Mouse (Mus musculus) ES-E14 (cell line): ENCODE measurements around the gene Gm9945.

Source experiments
- CHD2 ChIP-seq: IDR thresholded peaks from 2 replicates; pipeline ENCODE4 v1.6.1; 2014; ENCODE audit warnings: mild to moderate bottlenecking, low read depth, low read length, inconsistent platforms
- HCFC1 ChIP-seq: IDR thresholded peaks from 2 replicates; pipeline ENCODE4 v1.6.1; 2012; ENCODE audit warnings: low read length, inconsistent platforms, borderline replicate concordance; ENCODE audit not compliant: insufficient read depth
- MAFK ChIP-seq: IDR thresholded peaks from 2 replicates; pipeline ENCODE4 v1.6.1; 2014; ENCODE audit warnings: mild to moderate bottlenecking, low read depth, low read length, inconsistent platforms; ENCODE audit not compliant: insufficient read depth
- ZC3H11A ChIP-seq: IDR thresholded peaks from 2 replicates; pipeline ENCODE4 v1.6.1; 2012; ENCODE audit warnings: low read depth, mild to moderate bottlenecking, inconsistent platforms, low read length, borderline replicate concordance
- ZNF384 ChIP-seq: IDR thresholded peaks from 2 replicates; pipeline ENCODE4 v1.6.1; 2012; ENCODE audit warnings: low read depth, low read length, inconsistent platforms

DNA sequence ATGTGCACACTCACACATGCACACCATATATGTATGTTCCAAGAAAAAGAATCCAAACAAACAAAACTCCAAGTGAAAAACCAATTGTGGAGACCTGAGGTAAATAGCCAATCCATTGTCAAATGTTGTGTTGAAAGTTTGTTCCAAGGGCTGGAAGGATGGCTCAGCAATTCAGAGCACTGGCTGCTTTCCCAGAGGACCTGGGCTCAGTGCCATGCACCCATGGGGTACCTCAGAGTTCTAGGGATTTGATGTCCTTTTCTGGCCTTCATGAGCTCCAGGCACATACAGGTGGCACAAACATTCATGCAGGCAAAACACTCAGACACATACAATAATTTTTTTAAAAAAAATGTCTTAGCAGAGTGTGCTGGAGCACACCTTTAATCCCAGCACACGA lies 31.4 kb upstream of the Gm9945 start:
- TF ChIP-seq HCFC1 (no peak), ZNF384 (no peak), ZC3H11A (no peak), MAFK (no peak), CHD2 (no peak)
